Mouse (Mus musculus): ENCODE measurements at regions not wholly inside any gene's neighbourhood (a gene's known extent, or its start where the extent isn't known, plus 50 kb on each side); places are given as distances from the start of the nearest gene placed in this dataset.

DNA sequence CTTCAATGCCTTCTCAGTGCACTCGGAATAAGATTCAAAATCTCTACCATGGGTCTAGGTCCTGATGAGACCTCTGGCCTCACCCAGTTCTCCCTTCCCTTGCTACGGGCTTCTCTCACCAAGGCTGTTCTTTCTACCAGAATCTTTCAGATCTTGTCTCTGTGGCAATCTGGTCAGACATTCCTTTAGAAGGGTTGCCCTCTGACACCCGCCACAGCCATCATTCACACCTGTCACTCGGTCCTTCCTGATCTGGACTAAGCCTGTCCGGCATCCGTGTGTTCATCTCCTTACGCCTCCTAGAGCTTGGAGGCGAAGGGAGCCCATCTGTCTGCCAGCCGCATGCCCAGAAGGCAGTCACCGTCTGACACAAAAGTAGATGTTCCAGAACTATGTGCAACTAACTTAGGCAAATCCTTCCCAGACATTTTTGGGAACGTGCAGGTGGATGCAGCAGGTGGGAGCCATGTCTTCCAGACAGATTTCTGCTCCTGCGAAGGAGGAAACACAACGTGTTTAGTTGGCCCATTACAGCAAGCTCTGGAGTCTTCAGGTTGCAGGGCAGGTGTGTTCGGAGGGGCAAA lies 77.7 kb downstream of the Fam76b start:
- no peak for DNase-seq (ENCODE audit: low spot score in 2 of 2)

GRCm38 (mm10) chr9:13906736-13907135 lies 79.2 kb downstream of the Fam76b start:
- no peak for DNase-seq (ENCODE audit: low spot score in 2 of 2)

DNA sequence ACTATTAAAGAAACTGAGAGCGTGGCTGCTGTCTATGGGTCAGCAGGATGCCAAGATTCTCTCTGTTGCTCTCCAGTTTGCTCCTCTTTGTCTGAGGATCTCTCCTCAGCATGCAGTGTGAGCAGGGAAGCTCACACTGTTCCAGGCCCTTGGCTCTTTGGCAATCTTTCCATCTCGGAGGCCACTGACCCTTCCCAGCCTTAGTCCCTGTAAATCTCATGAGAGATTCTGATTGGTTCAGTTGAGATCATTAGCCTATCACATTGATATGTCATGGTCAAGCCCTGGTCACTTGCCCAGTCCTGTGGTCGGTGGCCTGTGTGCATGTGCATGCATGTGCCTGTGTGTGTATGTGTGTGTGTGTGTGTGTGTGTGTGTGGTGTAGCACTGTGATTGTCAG lies 82.1 kb downstream of the Fam76b start:
- DNase-seq (ENCODE audit: low spot score in 2 of 2) = no peak

- no peak for DNase-seq (ENCODE audit: low spot score in 2 of 2)
These were observed 82.6 kb downstream of the Fam76b start for GRCm38 (mm10) chr9:13910091-13910490.

DNA sequence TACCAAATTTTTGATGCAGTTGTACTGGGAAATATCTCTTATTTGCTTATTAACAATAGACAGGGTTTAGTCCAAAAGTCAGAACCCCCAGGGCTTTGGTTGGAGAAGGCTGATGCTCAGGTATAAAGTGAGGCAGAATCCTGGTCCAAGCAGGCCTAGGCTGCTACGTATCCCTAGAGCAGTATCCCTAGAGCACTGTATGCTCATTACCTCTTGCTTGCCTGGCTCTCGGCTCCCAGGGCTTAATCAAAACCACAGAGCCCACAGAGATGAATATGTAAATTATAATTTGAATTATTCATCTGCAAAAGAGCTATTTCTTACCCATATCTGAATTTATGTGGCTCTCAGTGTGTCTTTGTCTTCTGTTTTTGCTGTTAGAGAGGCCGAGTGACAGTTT lies 85.9 kb downstream of the Fam76b start:
- DNase-seq (ENCODE audit: low spot score in 2 of 2) = no peak

DNA sequence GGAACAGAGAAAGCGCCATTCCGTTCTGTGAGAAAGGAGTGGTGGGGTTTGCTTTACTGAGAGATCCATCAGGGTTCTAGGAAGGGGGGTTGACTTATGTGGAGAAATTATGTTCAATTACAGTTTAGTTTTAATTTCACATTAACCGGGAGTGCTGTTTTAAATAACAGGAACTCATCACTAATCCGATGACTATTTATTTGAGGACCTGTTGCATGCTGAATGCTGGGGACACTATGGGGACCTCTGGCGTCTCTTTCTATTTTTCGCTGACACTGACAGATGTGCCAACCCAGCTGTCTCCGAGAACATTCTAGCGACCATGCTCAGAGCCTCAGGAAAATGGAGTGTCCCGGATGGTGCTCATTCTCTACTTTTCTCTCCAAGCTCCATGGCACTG lies 86.6 kb downstream of the Fam76b start:
- DNase-seq (ENCODE audit: low spot score in 2 of 2) = no peak

- DNase-seq (ENCODE audit: low spot score in 2 of 2) = no peak
These were observed 87.3 kb downstream of the Fam76b start for GRCm38 (mm10) chr9:13914847-13915246.

DNA sequence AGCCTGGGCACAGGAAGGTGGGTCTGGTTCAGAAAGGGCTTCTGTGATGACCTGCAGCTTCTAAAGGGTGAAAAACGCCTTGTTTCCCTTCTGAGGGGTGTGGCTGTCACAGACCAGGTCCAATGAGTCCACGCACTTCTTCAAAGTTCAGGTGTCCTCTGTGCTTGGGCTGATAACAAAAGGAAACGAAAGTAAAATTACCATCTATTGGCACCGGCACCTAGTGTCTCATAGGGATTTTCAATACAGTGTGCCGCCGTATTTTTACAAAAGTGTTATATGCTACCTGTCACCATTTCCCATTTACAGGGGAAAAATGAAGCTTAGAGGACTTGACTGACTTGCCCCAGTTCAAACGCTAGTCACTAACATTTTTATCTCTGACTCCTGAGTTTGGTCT lies 89.3 kb downstream of the Fam76b start:
- no peak for DNase-seq (ENCODE audit: low spot score in 2 of 2)

- no peak for DNase-seq (ENCODE audit: low spot score in 2 of 2)
These were observed 91.2 kb downstream of the Fam76b start for GRCm38 (mm10) chr9:13918606-13919202.

GRCm38 (mm10) chr9:13919739-13920410 lies 92.4 kb downstream of the Fam76b start:
- no peak for DNase-seq (ENCODE audit: low spot score in 2 of 2)

GRCm38 (mm10) chr9:13920623-13921022 lies 93.1 kb downstream of the Fam76b start:
- DNase-seq (ENCODE audit: low spot score in 2 of 2) = no peak

- no peak for DNase-seq (ENCODE audit: low spot score in 2 of 2)
These were observed 104.5 kb downstream of the Fam76b start for GRCm38 (mm10) chr9:13932001-13932508.

- DNase-seq (ENCODE audit: low spot score in 2 of 2) = no peak
These were observed 105.9 kb downstream of the Fam76b start for GRCm38 (mm10) chr9:13933404-13933803.

DNA sequence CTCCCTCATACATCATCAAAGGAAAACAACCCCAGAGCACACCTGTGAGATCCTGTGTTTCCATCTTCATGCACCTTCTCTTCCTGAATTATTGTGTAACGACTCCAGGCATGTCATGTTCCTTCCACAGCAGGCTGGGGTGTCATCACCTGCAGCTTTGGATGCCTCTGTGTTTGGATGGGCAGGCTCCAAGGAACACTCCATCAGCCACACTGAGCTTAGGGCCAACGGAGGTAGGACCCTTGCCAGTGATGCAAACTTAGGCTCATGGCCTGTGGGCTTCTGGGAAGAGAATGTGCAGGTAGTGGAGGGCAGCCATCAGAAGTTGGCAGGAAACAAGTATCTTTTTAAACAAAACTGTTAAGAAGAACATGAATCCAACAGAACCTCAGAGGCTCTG lies 109.8 kb downstream of the Fam76b start:
- no peak for DNase-seq (ENCODE audit: low spot score in 2 of 2)

- DNase-seq (ENCODE audit: low spot score in 2 of 2) = no peak
These were observed 119.0 kb downstream of the Fam76b start for GRCm38 (mm10) chr9:13946519-13946918.

DNA sequence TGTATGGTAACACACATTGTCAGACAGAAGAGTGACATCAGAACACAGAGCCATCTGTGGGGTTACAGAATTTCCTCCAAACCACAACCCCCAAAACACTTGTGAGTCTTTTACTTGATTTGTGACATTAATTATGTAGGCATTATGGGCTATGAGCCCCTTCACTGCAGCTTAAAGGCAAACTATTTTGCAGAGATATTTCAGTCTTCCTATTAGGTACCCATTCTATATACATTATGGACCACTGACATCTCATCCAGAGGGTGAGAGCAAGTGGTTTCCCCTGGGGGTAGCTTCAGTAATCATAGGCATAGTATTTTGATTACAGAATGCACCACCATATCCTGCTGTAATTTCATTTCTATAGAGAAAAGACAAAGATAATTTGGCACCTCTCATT lies 124.6 kb downstream of the Fam76b start:
- DNase-seq (ENCODE audit: low spot score in 2 of 2) = no peak

DNA sequence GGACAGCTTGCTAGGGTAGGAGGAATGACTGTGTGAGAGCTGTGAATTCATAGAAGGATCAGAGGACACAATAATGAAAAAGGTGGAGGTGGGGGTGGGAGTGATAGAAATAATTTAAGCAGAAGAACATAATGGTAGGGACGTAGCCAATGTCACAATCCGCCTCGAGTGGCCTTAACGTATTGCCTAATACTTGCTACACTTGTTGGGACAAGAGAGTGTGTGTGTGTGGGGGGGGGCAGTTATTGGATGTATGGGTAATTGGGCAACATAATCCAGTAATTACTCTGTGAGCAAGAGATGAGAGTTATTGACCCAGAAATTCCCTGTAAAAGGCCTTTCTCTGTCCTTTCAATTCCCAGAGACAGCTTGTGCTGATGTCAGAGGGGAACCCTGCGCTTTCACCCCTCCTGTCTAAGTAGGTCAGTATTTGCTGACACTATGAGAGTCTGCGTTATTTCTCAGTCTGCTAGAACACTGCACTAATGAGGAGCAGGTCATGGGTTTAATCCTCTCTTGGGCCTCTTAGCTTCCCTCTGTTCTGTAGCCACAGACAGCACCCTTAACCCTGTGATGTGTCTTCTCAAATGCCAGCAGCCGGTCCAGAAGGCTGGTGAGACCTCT lies 135.7 kb downstream of the Fam76b start:
- DNase-seq (ENCODE audit: low spot score in 2 of 2) = no peak

DNA sequence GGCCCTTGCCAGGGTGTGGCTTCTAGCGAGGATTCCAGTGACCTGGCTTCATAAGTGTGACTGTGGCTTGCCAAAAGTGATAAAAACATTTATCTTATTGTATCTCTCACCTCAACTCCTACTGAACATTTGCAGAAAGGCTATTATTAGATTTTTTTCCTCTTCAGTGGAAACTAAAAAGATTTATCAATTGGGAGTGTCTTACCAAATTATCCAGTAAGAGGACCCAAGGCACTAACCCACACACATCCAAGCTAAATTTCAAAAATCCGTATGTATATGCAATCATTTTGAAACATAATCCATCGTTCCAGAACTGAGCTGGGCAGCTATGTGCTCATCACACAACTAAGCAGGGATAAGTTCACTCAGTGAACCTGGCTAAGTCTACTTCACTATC lies 136.3 kb downstream of the Fam76b start:
- no peak for DNase-seq (ENCODE audit: low spot score in 2 of 2)

GRCm38 (mm10) chr9:13964256-13964655 lies 136.7 kb downstream of the Fam76b start:
- DNase-seq (ENCODE audit: low spot score in 2 of 2) = no peak

DNA sequence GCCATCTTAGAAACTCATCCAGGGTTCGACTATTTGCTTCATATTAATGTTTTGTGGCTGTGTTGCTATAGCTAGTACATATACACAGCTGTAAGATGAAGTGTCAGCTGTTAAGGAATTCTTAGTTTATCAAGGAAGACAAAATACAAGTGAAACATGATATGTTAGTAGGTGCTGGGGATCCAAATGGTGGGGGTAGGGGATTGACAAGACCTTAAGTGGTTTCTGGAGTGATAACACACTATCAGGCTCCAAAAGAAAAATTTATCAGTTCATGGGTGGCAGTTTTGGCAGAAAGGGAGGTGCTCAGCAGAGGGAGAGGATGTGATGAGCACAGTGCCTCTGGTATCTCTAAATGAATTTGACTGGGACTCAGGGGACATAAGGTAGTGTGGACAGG lies 138.7 kb downstream of the Fam76b start:
- no peak for DNase-seq (ENCODE audit: low spot score in 2 of 2)

DNA sequence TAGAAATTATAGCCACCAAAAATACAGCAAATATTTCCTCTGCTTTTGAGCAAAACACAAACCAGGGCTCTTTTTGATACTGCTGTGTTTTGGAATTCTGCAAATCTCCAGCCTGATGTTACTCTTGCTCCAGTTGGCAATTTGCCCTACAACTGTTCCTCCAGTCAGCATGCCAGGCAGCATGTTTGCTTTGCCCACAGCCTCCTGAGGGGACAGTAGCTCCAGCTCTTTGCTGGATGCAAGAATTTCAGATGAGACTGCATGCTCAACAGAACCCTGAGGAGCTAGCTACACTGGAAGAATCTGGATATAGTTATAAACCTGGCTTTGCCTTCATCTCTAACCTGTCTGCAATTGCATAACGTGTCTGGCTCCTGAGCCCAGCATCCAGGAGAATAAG lies 141.7 kb downstream of the Fam76b start:
- no peak for DNase-seq (ENCODE audit: low spot score in 2 of 2)

- no peak for DNase-seq (ENCODE audit: low spot score in 2 of 2)
These were observed 146.1 kb downstream of the Fam76b start for GRCm38 (mm10) chr9:13973600-13973999.

DNA sequence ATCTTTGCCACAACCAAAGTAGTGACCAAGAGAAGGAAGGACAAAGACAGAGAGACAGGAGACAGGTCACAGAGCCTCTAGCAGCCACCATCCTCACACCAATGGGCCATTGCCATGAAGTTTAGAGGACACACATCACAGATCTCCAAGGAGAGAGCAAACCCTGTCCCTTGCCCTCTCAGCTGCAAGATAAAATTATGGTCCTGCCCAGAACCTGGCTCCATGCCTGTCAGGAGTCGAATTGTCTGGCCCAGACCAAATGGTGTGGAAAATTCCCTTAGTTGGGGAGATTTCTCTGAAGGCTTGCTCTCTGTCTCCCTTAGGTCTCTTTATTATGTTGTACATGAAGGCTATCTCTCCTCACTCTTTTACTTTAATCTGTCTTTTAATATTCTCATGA lies 147.4 kb downstream of the Fam76b start:
- DNase-seq (ENCODE audit: low spot score in 2 of 2) = no peak

Measured in spleen, postnatal 4 days (tissue).